Mouse (Mus musculus): ENCODE results near the gene Hoxa3. TPM values are rescaled to one million over a fixed set of nuclear protein-coding genes. Genes with fewer than 3 reads are reported as not detected.

The Hoxa3 gene
- polyA plus RNA-seq, 1 experiment, result not detected

- Histone ChIP-seq H3K4me1 (ENCODE audit: control insufficient read depth, insufficient read depth, low read length) (no peaks in the 10 kb centered on the region), H3K27ac (ENCODE audit: insufficient read depth, low read depth, low read length) (no peak overlapping the region), H3K4me3 (ENCODE audit: insufficient read depth, low read length) (no peak overlapping the region)
- TF ChIP-seq POLR2A (IDR thresholded peaks at IDR 0.05; ENCODE audit: borderline replicate concordance, low read depth, low read length), result no peak
Measured at GRCm38 (mm10) chr6:52169499-52170165, 43.5 kb downstream of the Hoxa3 start.

GRCm38 (mm10) chr6:52168191-52169055 is 44.7 kb downstream of the Hoxa3 start:
- Histone ChIP-seq H3K4me3 (ENCODE audit: insufficient read depth, low read length) (no peak overlapping the region), H3K4me1 (ENCODE audit: control insufficient read depth, insufficient read depth, low read length) (no peaks in the 10 kb centered on the region), H3K27ac (ENCODE audit: insufficient read depth, low read depth, low read length) (no peak overlapping the region)
- TF ChIP-seq CTCF (IDR thresholded peaks at IDR 0.05; ENCODE audit: low read depth, low read length) (no peak), POLR2A (IDR thresholded peaks at IDR 0.05; ENCODE audit: borderline replicate concordance, low read depth, low read length) (no peak)

GRCm38 (mm10) chr6:52167736-52168161 is 45.4 kb downstream of the Hoxa3 start:
- Histone ChIP-seq H3K27ac (ENCODE audit: insufficient read depth, low read depth, low read length) (no peak overlapping the region), H3K4me3 (ENCODE audit: insufficient read depth, low read length) (no peak overlapping the region), H3K4me1 (ENCODE audit: control insufficient read depth, insufficient read depth, low read length) (no peaks in the 10 kb centered on the region)
- no peak for TF ChIP-seq CTCF (IDR thresholded peaks at IDR 0.05; ENCODE audit: low read depth, low read length)
- no peak for TF ChIP-seq POLR2A (IDR thresholded peaks at IDR 0.05; ENCODE audit: borderline replicate concordance, low read depth, low read length)

GRCm38 (mm10) chr6:52167176-52167575 is 46.0 kb downstream of the Hoxa3 start:
- TF ChIP-seq POLR2A (IDR thresholded peaks at IDR 0.05; ENCODE audit: borderline replicate concordance, low read depth, low read length), result no peak
- TF ChIP-seq CTCF (IDR thresholded peaks at IDR 0.05; ENCODE audit: low read depth, low read length), result no peak
- Histone ChIP-seq H3K4me3 (ENCODE audit: insufficient read depth, low read length) (no peak overlapping the region), H3K4me1 (ENCODE audit: control insufficient read depth, insufficient read depth, low read length) (no peaks in the 10 kb centered on the region), H3K27ac (ENCODE audit: insufficient read depth, low read depth, low read length) (no peak overlapping the region)

- TF ChIP-seq POLR2A (IDR thresholded peaks at IDR 0.05; ENCODE audit: borderline replicate concordance, low read depth, low read length), result no peak
- Histone ChIP-seq H3K27ac (ENCODE audit: insufficient read depth, low read depth, low read length) (no peak overlapping the region), H3K4me3 (ENCODE audit: insufficient read depth, low read length) (no peak overlapping the region), H3K4me1 (ENCODE audit: control insufficient read depth, insufficient read depth, low read length) (peaks cover 5% of the 10 kb centered on the region; the same call in 1 of the 2 replicates)
Measured at GRCm38 (mm10) chr6:52166431-52167077, 46.6 kb downstream of the Hoxa3 start.

GRCm38 (mm10) chr6:52165441-52166370 is 47.4 kb downstream of the Hoxa3 start:
- Histone ChIP-seq H3K4me3 (ENCODE audit: insufficient read depth, low read length) (no peak overlapping the region), H3K4me1 (ENCODE audit: control insufficient read depth, insufficient read depth, low read length) (peaks cover 11% of the 10 kb centered on the region), H3K27ac (ENCODE audit: insufficient read depth, low read depth, low read length) (no peak overlapping the region)
- TF ChIP-seq POLR2A (IDR thresholded peaks at IDR 0.05; ENCODE audit: borderline replicate concordance, low read depth, low read length), result no peak
- TF ChIP-seq CTCF (IDR thresholded peaks at IDR 0.05; ENCODE audit: low read depth, low read length), result no peak

GRCm38 (mm10) chr6:52164626-52165440 is 48.3 kb downstream of the Hoxa3 start, which contains the start of gene Hoxa2:
TSS of gene Hoxa2 (minus strand) at chr6:52164831.
- TF ChIP-seq POLR2A (IDR thresholded peaks at IDR 0.05; ENCODE audit: borderline replicate concordance, low read depth, low read length) (no peak), CTCF (IDR thresholded peaks at IDR 0.05; ENCODE audit: low read depth, low read length) (no peak)
- Histone ChIP-seq H3K4me3 (ENCODE audit: insufficient read depth, low read length) (peak within 1 kb of the TSS; percentile 50), H3K4me1 (ENCODE audit: control insufficient read depth, insufficient read depth, low read length) (peaks cover 15% of the 10 kb centered on the region), H3K27ac (ENCODE audit: insufficient read depth, low read depth, low read length) (no peak within 1 kb of the TSS)

- Histone ChIP-seq H3K4me1 (ENCODE audit: control insufficient read depth, insufficient read depth, low read length) (peaks cover 20% of the 10 kb centered on the region), H3K27ac (ENCODE audit: insufficient read depth, low read depth, low read length) (no peak overlapping the region), H3K4me3 (ENCODE audit: insufficient read depth, low read length) (peak overlapping the region; percentile 50)
- TF ChIP-seq CTCF (IDR thresholded peaks at IDR 0.05; ENCODE audit: low read depth, low read length), result no peak
- no peak for TF ChIP-seq POLR2A (IDR thresholded peaks at IDR 0.05; ENCODE audit: borderline replicate concordance, low read depth, low read length)
Measured at GRCm38 (mm10) chr6:52164051-52164625, 49.0 kb downstream of the Hoxa3 start.
